Mouse (Mus musculus) hindbrain, postnatal 0 days (tissue): ENCODE results near the gene Ccnyl1. TPM values are rescaled to one million over a fixed set of nuclear protein-coding genes. Genes with fewer than 3 reads are reported as not detected.
A peak's percentile ranks its signal among the peaks of the same experiment; 100 is the strongest.

ENCODE experiments used
- ATAC-seq: fragments of 200-750 bp; cut with Nextera tagmentation; 2 replicates; pipeline ENCODE4 v1.8.0; 2017; ENCODE audit warnings: mild to moderate bottlenecking, moderate TSS enrichment, moderate library complexity
- DNase-seq: peaks from one replicate; pipeline ENCODE4 v3.0.0-alpha.2; 2015; ENCODE audit warnings: low spot score
- H3K27ac ChIP-seq: fragments of 300-500 bp; sonication (generic); 2 replicates; pipeline ENCODE4 v1.5.1; 2014; ENCODE audit warnings: mild to moderate bottlenecking
- H3K27me3 ChIP-seq: fragments of 300-500 bp; sonication (generic); 2 replicates; pipeline ENCODE4 v1.6.1; 2014; ENCODE audit warnings: low read length, mixed read lengths; ENCODE audit not compliant: insufficient read depth
- H3K36me3 ChIP-seq: fragments of 300-500 bp; sonication (generic); 2 replicates; pipeline ENCODE4 v1.6.1; 2014; ENCODE audit warnings: low read length, mixed read lengths; ENCODE audit not compliant: insufficient read depth
- H3K4me1 ChIP-seq: fragments of 300-500 bp; sonication (generic); 2 replicates; pipeline ENCODE4 v1.6.1; 2014; ENCODE audit warnings: antibody characterized with exemption, low read length, mixed read lengths; ENCODE audit not compliant: insufficient read depth
- H3K4me2 ChIP-seq: fragments of 300-500 bp; sonication (generic); 2 replicates; pipeline ENCODE4 v1.6.1; 2014; ENCODE audit warnings: low read depth, mild to moderate bottlenecking, low read length, moderate library complexity, mixed read lengths
- H3K4me3 ChIP-seq: fragments of 300-500 bp; sonication (generic); 2 replicates; pipeline ENCODE4 v1.5.1; 2014; ENCODE audit warnings: low read length
- H3K9ac ChIP-seq: fragments of 300-500 bp; sonication (generic); replicated peaks from 2 replicates; pipeline ENCODE4 v1.6.1; 2014; ENCODE audit warnings: mild to moderate bottlenecking, low read length, moderate library complexity, mixed read lengths
- H3K9me3 ChIP-seq: fragments of 300-500 bp; sonication (generic); 2 replicates; pipeline ENCODE4 v1.6.1; 2016; ENCODE audit warnings: low read length, mixed read lengths
- CTCF ChIP-seq: IDR thresholded peaks from 2 replicates; pipeline ENCODE4 v1.5.1; 2016; ENCODE audit warnings: antibody characterized with exemption, control low read depth, low read depth
- whole genome bisulfite sequencing: fragments of 180-500 bp; shearing (Covaris S2); extraction: QIAGEN DNeasy Blood & Tissue Kit; methylation state at CpG from one replicate; pipeline ENCODE4 v1.1.7; 2014; 5-methylcytosine and 5-hydroxymethylcytosine counted together
- polyA plus RNA-seq: library from polyadenylated mRNA; unstranded; fragments of >200 nt; fragmentation: Nextera tagmentation; extraction: Ambion mirVana; gene quantifications from 2 replicates; pipeline ENCODE4 v1.2.1, GENCODE M21; 2015
- total RNA-seq: library from RNA; depleted of rRNA; stranded (reverse); fragments of >200 nt; gene quantifications from 2 replicates; pipeline ENCODE4 v1.2.3, GENCODE M21; 2014

Gene Ccnyl1
- total and polyA plus RNA-seq, 2 experiments from 2014 or later, result 3.5 to 17.5 TPM

DNA sequence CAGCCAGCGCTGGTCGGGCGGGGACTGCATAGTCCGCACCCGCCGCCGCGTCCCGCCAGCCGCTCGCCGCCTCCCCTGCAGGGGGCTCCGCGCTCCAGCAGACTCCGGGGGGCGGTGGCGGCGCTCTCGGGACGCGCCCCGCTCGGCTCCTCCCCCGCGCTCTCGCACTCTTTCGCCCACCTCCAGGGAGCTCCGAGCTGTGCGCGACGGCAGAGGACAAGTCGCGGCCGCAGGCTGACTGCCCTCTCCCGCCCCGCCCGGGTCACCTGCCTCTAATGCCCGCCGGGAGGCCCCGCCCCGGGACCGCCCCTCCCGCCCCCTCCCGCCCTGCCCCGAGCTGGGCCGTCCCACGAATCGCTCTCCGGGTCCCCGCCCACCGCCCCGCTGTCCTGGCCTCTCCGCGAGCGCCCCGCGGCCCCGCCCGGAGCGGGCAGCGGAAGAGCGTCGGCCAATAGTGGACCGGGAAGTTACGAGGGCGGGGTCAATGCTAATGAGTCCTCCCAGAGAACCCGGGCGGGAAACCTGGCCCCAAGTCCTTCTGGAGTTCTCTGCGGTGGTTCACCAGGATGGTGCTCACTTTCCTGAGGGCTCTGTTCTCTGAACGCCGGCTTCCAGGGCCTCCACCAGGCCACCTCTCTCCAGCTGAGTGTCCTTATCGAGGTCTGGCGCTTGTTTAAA, 47.4 kb downstream of the Ccnyl1 start, which contains the start of gene Fzd5:
Gene Fzd5, minus strand, starts transcription at position 250 of the 678 bp plus-strand sequence.
- H3K4me3 ChIP-seq, result peak within 1 kb of the TSS; percentile 63
- H3K27me3 ChIP-seq, result peaks cover 24% of the 10 kb centered on the region; the same call in 1 of the 2 replicates
- H3K27ac ChIP-seq, result peak within 1 kb of the TSS; percentile 29; the same call in 1 of the 2 replicates
- no peak for TF ChIP-seq CTCF
- peak within 1 kb of the TSS; percentile 94 for H3K4me2 ChIP-seq
- DNase-seq (peak; percentile 92), ATAC-seq (peak; percentile 93)
- H3K36me3 ChIP-seq, result no peaks in the 10 kb centered on the region
- no peaks in the 10 kb centered on the region; the same call in 1 of the 2 replicates for H3K4me1 ChIP-seq
- peak within 1 kb of the TSS; percentile 48 for H3K9ac ChIP-seq
- H3K9me3 ChIP-seq, result no peaks in the 10 kb centered on the region
- 2% methylated on average over 54 of the region's 73 CpGs for WGBS

DNA sequence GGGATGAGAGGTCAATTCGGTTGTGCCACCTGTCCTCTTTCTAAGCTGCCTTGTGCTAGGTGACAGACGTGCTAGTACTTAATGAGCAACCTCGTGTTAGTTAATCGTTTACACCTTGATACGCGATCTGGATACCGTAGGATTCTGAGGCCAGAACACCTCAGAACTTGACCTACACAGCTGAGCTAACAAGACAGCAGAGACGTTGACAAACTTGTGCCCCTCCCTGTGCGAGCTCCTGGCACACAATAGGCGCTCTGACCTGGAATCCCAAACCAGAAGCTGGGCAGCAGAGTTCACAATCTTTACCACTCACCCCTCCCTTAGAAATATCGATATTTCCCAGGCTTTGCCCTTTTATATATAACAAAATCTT, 47.9 kb downstream of the Ccnyl1 start:
- TF ChIP-seq CTCF, result no peak
- Histone ChIP-seq H3K27me3 (peaks cover 21% of the 10 kb centered on the region; the same call in 1 of the 2 replicates), H3K4me2 (peak overlapping the region; percentile 94), H3K4me1 (no peaks in the 10 kb centered on the region; the same call in 1 of the 2 replicates), H3K27ac (no peak overlapping the region), H3K9ac (no peak overlapping the region), H3K9me3 (no peaks in the 10 kb centered on the region), H3K36me3 (no peaks in the 10 kb centered on the region), H3K4me3 (peak overlapping the region; percentile 63)
- WGBS, result under 1% methylated on average over 11 of the region's 11 CpGs
- no peak for DNase-seq
- ATAC-seq, result no peak

DNA sequence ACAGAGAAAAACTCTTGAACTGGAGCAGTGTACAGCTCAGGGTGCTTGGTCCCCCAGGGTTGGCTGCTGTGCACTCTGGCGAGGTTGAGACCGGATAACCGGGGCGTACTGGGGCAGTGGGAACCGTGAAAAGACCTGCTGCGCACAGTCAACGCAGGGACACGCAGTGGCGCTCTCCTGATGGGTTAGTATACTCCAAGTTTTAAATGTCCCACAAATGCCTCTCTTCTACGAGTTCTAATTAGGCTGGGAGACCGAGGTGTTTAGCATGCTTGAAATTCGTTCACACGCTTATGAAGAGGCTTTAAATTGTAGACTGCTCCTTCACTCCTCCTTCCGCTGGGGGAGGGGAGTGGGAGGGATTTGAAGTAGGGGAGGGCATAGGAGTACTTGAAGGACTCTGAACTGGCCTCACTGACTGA, 48.4 kb downstream of the Ccnyl1 start:
- TF ChIP-seq CTCF, result no peak
- H3K36me3 ChIP-seq, result no peaks in the 10 kb centered on the region
- H3K4me1 ChIP-seq, result no peaks in the 10 kb centered on the region; the same call in 1 of the 2 replicates
- 1% methylated on average over 14 of the region's 14 CpGs for WGBS
- peak; percentile 23 for DNase-seq
- H3K4me2 ChIP-seq, result peak overlapping the region; percentile 94
- H3K4me3 ChIP-seq, result peak overlapping the region; percentile 63
- no peaks in the 10 kb centered on the region for H3K9me3 ChIP-seq
- ATAC-seq, result no peak
- no peak overlapping the region for H3K9ac ChIP-seq
- peaks cover 17% of the 10 kb centered on the region; the same call in 1 of the 2 replicates for H3K27me3 ChIP-seq
- H3K27ac ChIP-seq, result no peak overlapping the region

GRCm38 (mm10) chr1:64742741-64743408, 52.6 kb downstream of the Ccnyl1 start:
- H3K4me2 ChIP-seq, result no peak overlapping the region
- no peak for ATAC-seq
- no peak for TF ChIP-seq CTCF
- H3K27ac ChIP-seq, result no peak overlapping the region
- no peaks in the 10 kb centered on the region for H3K36me3 ChIP-seq
- H3K9me3 ChIP-seq, result no peaks in the 10 kb centered on the region
- 91% methylated on average over 18 of the region's 18 CpGs for WGBS
- H3K27me3 ChIP-seq, result no peaks in the 10 kb centered on the region
- H3K4me1 ChIP-seq, result no peaks in the 10 kb centered on the region
- no peak overlapping the region for H3K4me3 ChIP-seq
- DNase-seq, result no peak
- H3K9ac ChIP-seq, result no peak overlapping the region

DNA sequence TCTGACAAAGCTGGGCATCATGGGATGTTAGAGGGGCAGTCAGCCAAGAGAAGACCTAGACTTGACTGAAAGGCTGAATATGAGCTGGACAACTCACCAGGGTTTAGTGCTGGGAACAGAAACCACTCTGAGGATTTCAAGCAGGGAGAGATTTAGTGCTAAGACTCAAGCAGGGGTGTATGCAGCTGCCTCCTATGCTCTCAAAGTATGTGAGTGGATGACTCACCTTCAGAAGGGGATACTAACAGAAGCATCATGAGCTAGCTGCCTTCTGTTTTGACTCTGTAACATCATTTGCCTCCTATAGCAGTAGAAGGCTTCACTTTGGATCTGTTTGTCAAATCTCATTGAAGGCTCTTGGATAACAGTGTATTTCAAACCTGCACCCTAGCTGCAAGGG, 54.4 kb downstream of the Ccnyl1 start:
- no peak overlapping the region for H3K4me2 ChIP-seq
- DNase-seq (no peak), ATAC-seq (no peak)
- no peak overlapping the region for H3K4me3 ChIP-seq
- H3K27ac ChIP-seq, result no peak overlapping the region
- TF ChIP-seq CTCF, result no peak
- H3K9ac ChIP-seq, result no peak overlapping the region
- no peaks in the 10 kb centered on the region for H3K9me3 ChIP-seq
- H3K4me1 ChIP-seq, result no peaks in the 10 kb centered on the region
- no peaks in the 10 kb centered on the region for H3K27me3 ChIP-seq
- H3K36me3 ChIP-seq, result no peaks in the 10 kb centered on the region

GRCm38 (mm10) chr1:64753109-64753508, 62.9 kb downstream of the Ccnyl1 start:
- Histone ChIP-seq H3K27ac (no peak overlapping the region), H3K27me3 (no peaks in the 10 kb centered on the region), H3K4me1 (no peaks in the 10 kb centered on the region), H3K9me3 (no peaks in the 10 kb centered on the region), H3K4me3 (no peak overlapping the region), H3K4me2 (no peak overlapping the region), H3K36me3 (no peaks in the 10 kb centered on the region), H3K9ac (no peak overlapping the region)
- no peak for TF ChIP-seq CTCF
- ATAC-seq, result no peak
- DNase-seq, result no peak
- WGBS, result 88% methylated on average over 8 of the region's 8 CpGs

DNA sequence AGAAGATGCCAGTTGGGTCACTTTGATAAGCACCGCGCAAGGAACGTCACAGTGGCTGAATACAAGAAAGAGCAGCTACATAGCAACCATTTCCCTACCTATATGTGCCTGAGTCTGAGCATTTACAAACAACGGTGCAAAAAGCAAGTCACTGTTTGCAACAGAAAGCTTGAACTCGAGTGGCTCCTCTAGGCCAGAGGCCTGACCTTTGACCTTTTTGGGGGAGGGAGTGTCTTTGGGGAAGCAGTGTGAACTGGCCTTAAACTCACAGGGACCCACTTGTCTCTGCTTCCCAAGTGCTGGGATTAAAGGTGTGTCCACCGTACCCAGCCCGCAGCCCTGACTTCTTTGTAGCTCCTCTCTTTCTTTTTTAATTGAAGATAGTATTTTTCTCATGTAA, 63.4 kb downstream of the Ccnyl1 start:
- H3K27me3 ChIP-seq, result no peaks in the 10 kb centered on the region
- no peaks in the 10 kb centered on the region for H3K9me3 ChIP-seq
- no peak overlapping the region for H3K4me3 ChIP-seq
- no peaks in the 10 kb centered on the region for H3K36me3 ChIP-seq
- no peak for TF ChIP-seq CTCF
- WGBS, result 75% methylated on average over 7 of the region's 7 CpGs
- H3K4me2 ChIP-seq, result no peak overlapping the region
- DNase-seq (no peak), ATAC-seq (no peak)
- no peak overlapping the region for H3K9ac ChIP-seq
- H3K4me1 ChIP-seq, result no peaks in the 10 kb centered on the region
- H3K27ac ChIP-seq, result no peak overlapping the region
